29 mouse cellular contexts compared by ENCODE assay signal in genomic region chr6:93659534-93659933, GRCm38 (mm10).
DNase-seq lines count a peak whose midpoint lies in the region; ATAC-seq and TF ChIP-seq lines count a peak whose summit lies in the region.
"Had no signal": no experiment of that assay in that cellular context is flagged by ENCODE, and none has a peak within 500 bp of the region (broad histone marks: within the 10 kb centered on the region; RNA-seq: fewer than 3 reads in every experiment).

No protein-coding gene starts in this region.

- H3K36me3 ChIP-seq in forebrain, embryonic 14.5 days (ENCODE audit: control insufficient read depth, insufficient read depth, low read length) = no peaks in the 10 kb centered on the region
- no peaks in the 10 kb centered on the region for H3K36me3 ChIP-seq in forebrain, embryonic 15.5 days
- no peaks in the 10 kb centered on the region for H3K36me3 ChIP-seq in hindbrain, embryonic 10.5 days
- no peaks in the 10 kb centered on the region for H3K36me3 ChIP-seq in hindbrain, embryonic 16.5 days (ENCODE audit: control insufficient read depth, insufficient read depth, low read length)
- H3K36me3 ChIP-seq: embryonic facial prominence, embryonic 13.5 days; embryonic facial prominence, embryonic 15.5 days; forebrain, embryonic 10.5 days; forebrain, embryonic 12.5 days; G1E had no signal

- H3K4me3 ChIP-seq in forebrain, embryonic 14.5 days (ENCODE audit: low read depth, low read length) = no peak overlapping the region
- H3K4me3 ChIP-seq in forebrain, embryonic 15.5 days = no peak overlapping the region
- no peak overlapping the region for H3K4me3 ChIP-seq in hindbrain, embryonic 10.5 days
- H3K4me3 ChIP-seq in hindbrain, embryonic 16.5 days (ENCODE audit: low read length) = no peak overlapping the region
- H3K4me3 ChIP-seq: embryonic facial prominence, embryonic 13.5 days; embryonic facial prominence, embryonic 15.5 days; erythroblast, embryonic 14.5 days; forebrain, embryonic 10.5 days; forebrain, embryonic 12.5 days had no signal

- no peaks in the 10 kb centered on the region; the same call in 1 of the 2 replicates for H3K4me1 ChIP-seq in forebrain, embryonic 14.5 days (ENCODE audit: control insufficient read depth, insufficient read depth, low read length)
- no peaks in the 10 kb centered on the region for H3K4me1 ChIP-seq in forebrain, embryonic 15.5 days
- H3K4me1 ChIP-seq in hindbrain, embryonic 10.5 days (replicated peaks) = peaks cover 7% of the 10 kb centered on the region; the same call in 1 of the 2 replicates
- no peaks in the 10 kb centered on the region for H3K4me1 ChIP-seq in hindbrain, embryonic 16.5 days (ENCODE audit: control insufficient read depth, insufficient read depth, low read depth, low read length)
- H3K4me1 ChIP-seq: embryonic facial prominence, embryonic 13.5 days; embryonic facial prominence, embryonic 15.5 days; forebrain, embryonic 12.5 days had no signal

- no peak for TF ChIP-seq CTCF in brain, embryonic 14.5 days (IDR thresholded peaks at IDR 0.05; ENCODE audit: borderline replicate concordance, extremely low read depth, insufficient read depth, insufficient read length)

- ATAC-seq in forebrain, embryonic 14.5 days = peak; percentile 52; the same call in 1 of the 2 replicates
- ATAC-seq in forebrain, embryonic 15.5 days (replicated peaks) = no peak
- ATAC-seq in hindbrain, embryonic 16.5 days = no peak
- ATAC-seq: activated CD4-positive, CD25-positive, alpha-beta regulatory T cell, adult 4 months; CD4-positive, CD25-positive, alpha-beta regulatory T cell, adult 4 months; forebrain, embryonic 16.5 days; Patski had no signal

- peak; percentile 56 for DNase-seq in forebrain, embryonic 14.5 days (ENCODE audit: low spot score)
- peak; percentile 4 for DNase-seq in hindbrain, embryonic 10.5 days (ENCODE audit: low spot score)
- DNase-seq in kidney, adult 18-20 months = peak; percentile 5
- DNase-seq in kidney, postnatal 14 days = no peak
- DNase-seq in brain, embryonic 14.5 days (ENCODE audit: low read depth) = peak; percentile 67
- DNase-seq: adrenal gland, adult 8-10 months; adrenal gland, postnatal 14 days; adrenal gland, postnatal 36 days; B cell, adult 2 months; cerebellum, adult 11 months; cerebellum, adult 18-20 months; cerebellum, adult 8-10 months; cerebellum, adult 9-11 months; cerebellum, postnatal 14 days; cerebellum, postnatal 36 days; embryo, embryonic 11 days had no signal

- H3K4me2 ChIP-seq in forebrain, embryonic 14.5 days (ENCODE audit: low read length) = no peak overlapping the region
- H3K4me2 ChIP-seq in forebrain, embryonic 15.5 days (replicated peaks) = no peak overlapping the region
- H3K4me2 ChIP-seq in hindbrain, embryonic 16.5 days (ENCODE audit: low read length) = no peak overlapping the region
- H3K4me2 ChIP-seq: embryonic facial prominence, embryonic 13.5 days; embryonic facial prominence, embryonic 15.5 days; forebrain, embryonic 12.5 days had no signal

- H3K9ac ChIP-seq in forebrain, embryonic 14.5 days (ENCODE audit: low read length) = no peak overlapping the region
- no peak overlapping the region for H3K9ac ChIP-seq in forebrain, embryonic 15.5 days (replicated peaks)
- H3K9ac ChIP-seq in hindbrain, embryonic 16.5 days (ENCODE audit: low read depth, low read length) = no peak overlapping the region
- H3K9ac ChIP-seq: embryonic facial prominence, embryonic 13.5 days; embryonic facial prominence, embryonic 15.5 days; forebrain, embryonic 12.5 days had no signal

- no peaks in the 10 kb centered on the region for H3K27me3 ChIP-seq in forebrain, embryonic 14.5 days (replicated peaks; ENCODE audit: control insufficient read depth, insufficient read depth, low read length)
- no peaks in the 10 kb centered on the region for H3K27me3 ChIP-seq in forebrain, embryonic 15.5 days
- no peaks in the 10 kb centered on the region for H3K27me3 ChIP-seq in hindbrain, embryonic 10.5 days (ENCODE audit: insufficient read depth, poor library complexity, severe bottlenecking)
- no peaks in the 10 kb centered on the region for H3K27me3 ChIP-seq in hindbrain, embryonic 16.5 days (replicated peaks; ENCODE audit: control insufficient read depth, insufficient read depth, low read length)
- H3K27me3 ChIP-seq: CH12.LX; embryonic facial prominence, embryonic 13.5 days; embryonic facial prominence, embryonic 15.5 days; forebrain, embryonic 12.5 days; Patski had no signal

- H3K27ac ChIP-seq in forebrain, embryonic 14.5 days (ENCODE audit: low read depth, low read length) = no peak overlapping the region
- H3K27ac ChIP-seq in forebrain, embryonic 15.5 days (replicated peaks) = no peak overlapping the region
- no peak overlapping the region for H3K27ac ChIP-seq in hindbrain, embryonic 10.5 days
- H3K27ac ChIP-seq in hindbrain, embryonic 16.5 days (ENCODE audit: low read depth, low read length) = no peak overlapping the region
- H3K27ac ChIP-seq: embryonic facial prominence, embryonic 13.5 days; embryonic facial prominence, embryonic 15.5 days; forebrain, embryonic 10.5 days; forebrain, embryonic 12.5 days had no signal

- no peak for TF ChIP-seq POLR2A in brain, embryonic 14.5 days (IDR thresholded peaks at IDR 0.05; ENCODE audit: borderline replicate concordance, extremely low read depth, insufficient read depth, insufficient read length, poor library complexity, severe bottlenecking)

- 21% methylated on average over 8 of the region's 8 CpGs for WGBS in forebrain, embryonic 14.5 days
- 39% methylated on average over 8 of the region's 8 CpGs for WGBS in forebrain, embryonic 15.5 days
- 59% methylated on average over 8 of the region's 8 CpGs for WGBS in hindbrain, embryonic 10.5 days
- WGBS in hindbrain, embryonic 16.5 days = 47% methylated on average over 8 of the region's 8 CpGs

- no peaks in the 10 kb centered on the region for H3K9me3 ChIP-seq in forebrain, embryonic 14.5 days (replicated peaks; ENCODE audit: control insufficient read depth, low read length)
- no peaks in the 10 kb centered on the region for H3K9me3 ChIP-seq in forebrain, embryonic 15.5 days
- no peaks in the 10 kb centered on the region for H3K9me3 ChIP-seq in hindbrain, embryonic 10.5 days
- H3K9me3 ChIP-seq in hindbrain, embryonic 16.5 days (ENCODE audit: control insufficient read depth, low read length) = no peaks in the 10 kb centered on the region
- H3K9me3 ChIP-seq: embryonic facial prominence, embryonic 13.5 days; embryonic facial prominence, embryonic 15.5 days; forebrain, embryonic 10.5 days; forebrain, embryonic 12.5 days had no signal
